Mouse (Mus musculus) right cerebral cortex, postnatal 4 days (tissue): Measurements from ENCODE around the gene Gm28042.

Source experiments
- DNase-seq: peaks from one replicate; pipeline ENCODE4 v3.0.0-alpha.2; 2022

Gm28042 gene

DNA sequence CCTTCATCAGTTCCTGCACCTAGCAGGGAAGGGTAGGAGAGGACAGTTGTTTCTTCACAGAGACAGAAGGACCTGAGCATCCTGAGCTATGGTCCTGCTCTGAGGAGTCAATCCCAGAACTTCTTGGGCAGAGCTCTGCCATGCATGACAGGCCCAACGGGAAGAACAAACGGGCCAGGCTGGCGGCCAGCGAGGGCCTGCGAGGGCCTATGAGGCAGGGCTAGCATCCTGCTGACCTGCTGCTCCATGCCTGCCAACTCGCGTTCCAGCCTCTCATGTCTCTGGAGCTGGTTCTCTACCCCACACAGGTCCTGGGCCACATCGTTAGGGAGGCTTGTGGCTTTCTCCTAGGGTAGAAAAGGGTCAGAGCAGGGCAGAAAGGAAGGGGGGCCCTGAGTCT lies 35.0 kb downstream of the Gm28042 start:
- DNase-seq, result no peak

DNA sequence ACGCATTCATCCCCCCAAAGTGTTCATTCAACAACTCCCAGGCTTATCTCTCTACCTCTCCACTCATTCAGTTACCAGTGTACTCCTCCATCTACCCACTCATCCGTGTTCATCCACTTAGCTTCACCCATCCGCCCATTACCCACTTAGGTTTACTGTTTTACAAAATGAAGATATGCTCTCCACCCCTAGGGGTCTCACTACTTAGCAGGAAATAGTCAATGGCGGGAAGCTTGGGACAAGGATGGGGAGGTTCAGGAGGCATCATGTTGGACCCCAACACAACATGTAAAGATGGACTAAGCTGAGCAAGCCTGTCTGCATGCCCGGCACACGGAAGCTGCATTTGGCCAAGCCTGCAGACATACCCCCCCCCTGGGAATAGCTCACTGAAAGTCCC lies 37.3 kb downstream of the Gm28042 start:
- DNase-seq, result no peak

DNA sequence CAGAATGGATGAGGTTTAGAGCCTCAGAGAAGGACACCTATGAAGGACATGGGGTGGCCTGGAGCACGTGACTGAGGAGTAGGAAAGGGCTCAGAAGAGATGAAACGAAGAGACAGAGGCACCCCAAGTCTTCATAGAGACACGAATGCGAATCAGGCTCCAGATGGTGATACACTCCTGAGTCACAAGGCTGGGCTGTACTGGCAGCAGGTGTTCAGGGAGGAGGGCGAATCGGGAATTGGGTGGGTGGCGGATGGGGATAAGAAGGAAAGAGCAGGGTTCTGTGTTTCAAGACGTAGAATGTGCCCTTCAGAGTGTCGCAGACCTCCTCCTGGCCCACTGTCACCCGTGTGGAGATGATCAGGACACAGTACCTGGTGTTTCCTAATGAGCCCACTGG lies 38.0 kb downstream of the Gm28042 start:
- DNase-seq, result no peak

DNA sequence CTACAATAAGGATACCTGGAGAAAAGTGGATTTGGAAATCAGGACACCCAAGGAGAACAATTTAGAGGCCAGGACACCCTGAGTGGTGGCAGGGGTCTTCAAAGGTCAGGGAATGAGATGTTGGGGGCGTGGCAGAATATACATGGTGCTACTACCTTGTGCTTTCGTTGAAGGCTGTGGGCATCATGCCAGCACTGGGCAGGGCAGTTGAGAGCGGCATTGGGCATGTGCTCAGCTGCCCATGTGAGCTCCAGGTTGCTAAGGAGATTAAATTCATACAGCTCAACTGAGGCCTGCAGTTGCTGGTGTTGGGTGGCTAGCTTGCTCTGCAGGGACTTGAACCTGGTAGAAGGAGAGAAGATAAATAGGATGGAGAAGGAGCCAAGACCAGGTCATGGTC lies 38.9 kb downstream of the Gm28042 start:
- DNase-seq, result no peak

DNA sequence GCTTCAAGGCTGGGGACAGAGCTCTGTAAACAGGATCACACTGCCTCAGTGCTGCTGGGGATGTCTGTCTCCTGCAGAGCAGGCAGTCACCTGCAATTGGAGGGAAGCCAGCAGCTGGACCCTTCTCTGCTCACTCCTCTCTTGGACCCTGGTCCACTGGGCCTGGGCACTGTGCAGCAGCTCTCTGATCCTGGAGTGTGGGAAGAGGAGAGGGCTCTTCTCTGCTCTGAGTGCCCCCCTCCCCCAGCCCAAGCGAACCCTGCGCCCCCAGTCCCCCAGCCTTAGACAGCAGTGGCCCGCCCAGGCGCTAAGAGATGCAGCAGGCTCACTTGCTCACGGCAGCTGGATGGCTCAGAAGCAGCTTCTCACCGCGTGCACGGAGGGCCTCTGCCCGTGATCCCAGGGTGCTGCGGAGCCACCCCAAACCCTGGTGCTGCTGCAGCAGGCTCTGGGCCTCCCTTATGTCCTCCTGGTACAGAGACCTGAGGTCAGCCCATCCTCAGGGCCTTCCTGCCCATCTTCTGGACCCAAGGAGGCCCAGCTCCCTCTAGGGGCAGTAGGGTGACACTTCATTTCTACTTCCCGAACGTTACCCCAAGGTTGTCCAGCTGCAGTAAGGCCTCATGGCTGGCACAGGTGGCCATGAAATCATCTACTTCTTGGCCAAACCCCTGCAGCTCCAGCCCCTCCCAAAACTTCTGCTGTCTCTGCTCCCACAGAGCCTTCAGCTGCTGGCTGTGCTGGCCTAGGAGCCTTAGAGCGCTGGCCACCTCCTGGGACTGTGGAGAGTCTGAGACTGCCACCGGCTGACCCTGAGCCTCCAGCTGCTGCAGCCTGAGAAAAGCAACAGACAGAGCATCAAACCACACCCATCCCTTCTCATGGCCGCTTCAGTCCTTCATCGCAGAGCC lies 41.5 kb downstream of the Gm28042 start:
- DNase-seq, result no peak

DNA sequence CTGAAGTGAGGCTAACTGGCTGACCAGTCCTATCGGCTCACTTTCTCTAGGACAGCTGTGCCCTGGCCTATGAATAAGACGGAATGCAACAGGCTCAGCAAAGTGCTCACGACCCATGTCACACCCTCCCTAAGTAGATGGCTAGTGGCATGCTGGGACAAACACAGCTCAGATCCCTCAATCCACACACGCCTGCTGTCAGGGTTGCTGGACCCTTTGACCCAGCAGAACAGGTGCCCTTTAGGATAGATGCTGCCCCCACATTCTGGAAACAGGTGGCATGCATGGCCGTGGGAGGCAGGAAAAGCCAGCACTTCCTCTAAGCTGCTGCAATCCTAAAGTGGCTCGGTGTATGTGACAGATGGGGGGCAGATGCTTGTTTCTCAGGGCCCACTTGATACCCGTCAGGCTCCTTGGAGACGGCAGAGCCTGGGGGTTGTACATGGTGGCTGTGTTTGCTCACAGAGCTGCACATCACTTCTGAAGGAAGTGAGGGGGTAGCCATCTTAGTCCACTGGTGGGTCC lies 42.2 kb downstream of the Gm28042 start:
- DNase-seq, result peak; percentile 21

DNA sequence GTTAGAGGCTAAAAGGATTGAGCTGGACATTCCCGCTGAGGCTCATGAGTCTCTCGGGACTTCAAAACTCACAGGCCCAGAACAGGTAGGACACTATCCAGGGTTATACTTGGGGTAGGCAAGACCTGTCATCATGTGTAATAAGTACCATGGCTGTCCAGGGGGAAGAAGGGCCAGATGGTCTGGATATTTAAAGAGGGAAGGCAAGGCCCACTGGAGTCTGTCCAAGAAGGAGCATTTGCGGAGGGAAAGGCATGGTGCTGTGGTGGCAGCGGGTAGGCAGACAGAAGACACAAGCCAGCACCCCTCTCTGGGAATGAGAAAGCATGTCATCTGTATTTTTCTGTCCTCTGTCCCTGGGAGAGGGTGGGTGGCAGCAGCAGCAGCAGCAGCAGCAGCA lies 46.8 kb downstream of the Gm28042 start:
- no peak for DNase-seq

DNA sequence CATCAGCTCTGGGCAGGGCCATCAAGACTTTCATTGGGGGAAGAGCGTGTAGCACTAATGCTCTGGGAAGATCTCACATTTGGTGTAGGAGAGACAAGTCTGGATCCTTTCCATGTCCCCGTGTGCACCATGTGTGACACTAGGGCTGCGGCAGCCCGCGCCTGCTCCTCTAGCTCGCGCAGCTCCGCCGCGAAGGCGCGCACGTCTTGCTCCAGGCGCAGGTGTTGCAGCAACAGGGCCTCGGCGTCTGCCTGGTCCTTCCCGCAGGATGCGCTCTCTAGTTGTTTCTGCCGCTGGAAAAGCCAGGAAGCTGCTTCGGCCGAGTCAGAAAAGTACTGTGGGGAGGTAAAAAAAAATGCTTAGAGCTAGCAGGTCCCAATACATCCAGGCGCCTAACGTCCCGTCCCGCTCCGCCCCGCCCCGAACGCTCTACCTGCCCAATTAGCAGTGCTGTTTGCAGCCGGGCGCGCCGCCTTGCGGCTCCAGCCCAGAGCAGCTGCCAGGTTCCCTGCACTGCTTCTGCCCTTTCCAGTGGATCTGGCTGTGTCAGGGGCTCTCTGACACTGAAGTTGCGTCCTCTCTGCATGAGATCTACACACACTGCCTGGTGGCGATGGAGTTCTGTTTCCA lies 48.9 kb downstream of the Gm28042 start:
- DNase-seq, result peak; percentile 26

DNA sequence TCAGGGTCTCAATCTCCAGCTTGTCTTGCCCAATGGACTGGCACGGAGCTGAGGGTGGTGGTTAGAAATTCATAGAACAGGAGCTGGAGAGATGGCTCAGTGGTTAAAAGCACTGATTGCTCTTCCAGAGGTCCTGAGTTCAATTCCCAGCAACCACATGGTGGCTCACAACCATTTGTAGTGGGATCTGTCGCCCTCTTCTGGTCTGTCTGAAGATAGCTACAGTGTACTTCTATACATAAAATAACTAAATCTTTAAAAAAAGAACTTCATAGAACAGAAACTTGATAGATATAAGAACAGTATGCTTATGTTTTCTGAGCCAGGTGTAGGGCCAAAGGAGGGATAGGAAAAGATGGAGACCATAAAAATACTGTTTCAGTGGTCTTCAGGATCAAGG lies 55.1 kb downstream of the Gm28042 start:
- DNase-seq, result no peak

DNA sequence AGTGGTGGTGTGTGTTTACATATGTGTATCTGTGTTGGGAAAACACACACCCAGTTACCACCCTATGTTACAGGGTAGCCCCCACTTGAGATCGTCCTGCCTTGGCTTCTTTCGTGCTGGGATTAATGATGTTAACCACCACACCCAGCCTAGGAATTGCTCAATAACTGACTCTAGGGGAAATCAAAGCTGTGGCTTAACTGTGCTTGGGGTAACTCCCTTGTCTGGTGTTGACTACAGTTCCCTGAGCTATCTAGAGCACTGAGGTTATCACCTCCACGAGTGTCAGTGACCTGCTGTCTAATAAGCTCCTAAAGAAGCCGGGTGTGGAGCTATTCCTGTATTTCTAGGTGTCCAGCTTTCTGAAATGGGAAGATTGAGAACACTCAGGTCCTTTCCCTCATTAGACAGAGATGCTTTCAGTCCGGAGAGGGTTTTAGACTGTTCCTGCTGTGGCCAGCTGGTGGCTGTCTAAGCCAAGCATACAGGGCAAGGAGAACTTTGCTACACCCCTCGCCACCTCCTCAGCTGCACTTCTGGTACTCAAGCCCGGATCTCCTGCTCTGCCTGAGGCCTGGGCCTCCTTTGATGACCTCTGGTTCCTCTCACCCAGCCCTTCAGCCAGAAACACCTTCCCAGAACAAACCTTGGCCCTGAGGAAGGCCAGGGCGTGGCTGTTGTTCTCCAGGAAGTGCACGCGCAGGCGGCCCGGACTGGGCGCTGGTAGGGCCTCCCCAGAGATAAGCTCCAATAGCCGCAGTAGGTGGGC lies 57.5 kb downstream of the Gm28042 start:
- DNase-seq, result no peak

DNA sequence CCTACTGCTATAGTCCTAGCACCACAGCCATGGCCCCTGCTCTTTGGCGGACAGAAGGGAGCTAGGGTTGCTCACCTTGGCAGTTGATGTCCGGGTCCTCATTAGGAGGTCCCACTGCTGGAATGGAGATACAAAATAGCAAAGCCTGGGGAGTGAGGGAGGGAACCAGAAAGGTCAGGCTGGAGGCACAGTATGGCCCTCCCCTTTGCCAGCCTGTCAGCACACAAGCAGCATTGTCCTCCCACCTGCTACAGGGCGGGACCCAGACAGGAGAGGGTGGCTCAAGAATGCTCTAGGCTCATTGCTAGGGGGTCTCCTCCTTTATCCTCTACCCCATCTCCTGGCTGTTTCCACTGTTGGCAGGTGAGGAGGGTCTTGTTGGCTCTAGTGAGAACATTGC lies 58.7 kb downstream of the Gm28042 start:
- DNase-seq, result no peak

DNA sequence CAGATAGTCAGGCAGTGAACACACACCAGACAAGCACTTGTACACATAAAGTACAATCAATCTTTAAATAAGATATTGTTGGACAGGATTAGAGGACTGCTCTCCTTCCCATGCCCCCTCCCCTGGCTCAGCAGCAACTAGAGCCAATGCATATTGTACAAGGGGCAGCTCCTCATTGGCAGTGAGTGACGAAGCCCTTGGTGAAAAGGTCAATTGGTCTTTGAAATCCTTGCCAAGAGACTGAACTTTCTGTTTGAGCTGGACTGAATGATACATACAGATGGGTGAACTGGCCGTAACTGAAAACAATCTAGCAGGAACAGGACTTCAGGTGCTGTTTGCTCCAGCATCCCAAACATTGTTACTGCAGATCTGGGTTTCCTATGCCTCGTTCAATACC lies 60.1 kb downstream of the Gm28042 start:
- DNase-seq, result no peak

DNA sequence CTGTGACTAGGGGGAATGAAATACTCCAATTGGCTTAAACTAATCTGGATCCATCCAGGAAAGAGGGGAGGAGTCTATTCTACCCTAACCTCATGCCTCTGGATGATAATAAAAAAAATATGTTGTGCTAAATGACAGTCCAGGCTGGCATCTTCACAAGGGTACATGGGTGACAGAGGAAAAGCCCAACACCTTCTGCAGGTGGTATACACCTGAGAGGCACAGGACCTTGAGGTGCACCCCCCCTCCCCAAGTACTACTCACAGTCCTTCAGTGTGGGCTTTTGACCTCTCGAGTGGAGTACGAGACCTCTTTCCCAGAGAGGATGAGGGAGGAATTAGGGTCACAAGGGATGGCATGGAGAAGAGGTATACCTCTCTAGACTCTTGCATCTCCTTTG lies 60.6 kb downstream of the Gm28042 start:
- no peak for DNase-seq

DNA sequence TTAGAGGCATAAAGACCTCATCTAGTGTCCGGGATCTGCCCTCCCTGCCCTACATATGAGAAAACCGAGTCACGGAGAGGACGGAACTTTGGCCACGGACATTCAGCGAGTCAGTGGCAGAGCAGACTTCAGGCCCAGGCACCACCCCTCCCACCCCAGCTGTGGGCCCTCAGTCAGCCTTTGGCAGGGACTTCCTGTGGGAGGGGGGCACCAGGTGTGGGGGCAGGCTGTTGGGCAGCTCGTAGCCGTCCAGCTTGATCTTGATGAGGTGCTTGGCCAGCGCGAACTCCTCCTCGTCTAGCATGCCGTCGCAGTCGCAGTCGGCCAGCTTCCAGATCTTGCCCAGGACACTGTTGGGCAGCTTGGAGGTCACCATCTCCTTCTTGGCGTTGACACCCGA lies 63.7 kb downstream of the Gm28042 start:
- no peak for DNase-seq
